Mouse (Mus musculus) C2C12 (cell line): ENCODE measurements around the gene Gm17455. TPM values are rescaled to one million over a fixed set of nuclear protein-coding genes. Genes with fewer than 3 reads are reported as not detected.

Experiments used
- H3K27me3 ChIP-seq: one replicate; pipeline ENCODE4 v1.6.1; 2011; ENCODE audit not compliant: control insufficient read depth, insufficient read depth, insufficient read length
- H3K36me3 ChIP-seq: one replicate; pipeline ENCODE4 v1.6.1; 2011; ENCODE audit not compliant: control insufficient read depth, insufficient read depth
- H3K4me3 ChIP-seq: one replicate; pipeline ENCODE4 v1.5.1; 2011; ENCODE audit warnings: mild to moderate bottlenecking, control low read depth; ENCODE audit not compliant: poor library complexity, insufficient read depth, severe bottlenecking
- H3K79me2 ChIP-seq: one replicate; pipeline ENCODE4 v1.6.1; 2011; ENCODE audit not compliant: control insufficient read depth, insufficient read depth
- H3K79me3 ChIP-seq: one replicate; pipeline ENCODE4 v1.6.1; 2011; ENCODE audit warnings: low read depth, control low read depth
- H3ac ChIP-seq: one replicate; pipeline ENCODE3; 2011; ENCODE audit warnings: low read depth; ENCODE audit not compliant: control insufficient read depth, insufficient read length
- CEBPB ChIP-seq: IDR thresholded peaks from one replicate; pipeline ENCODE4 v1.6.1; 2011; ENCODE audit warnings: low read depth, mild to moderate bottlenecking, control low read depth, moderate library complexity
- CTCF ChIP-seq: IDR thresholded peaks from one replicate; pipeline ENCODE4 v1.5.1; 2011; ENCODE audit not compliant: control insufficient read depth, insufficient read depth, insufficient read length
- FOSL1 ChIP-seq: IDR thresholded peaks from one replicate; pipeline ENCODE4 v1.8.0; 2011; ENCODE audit warnings: mild to moderate bottlenecking, low read length; ENCODE audit not compliant: poor library complexity, insufficient read depth, severe bottlenecking
- MAX ChIP-seq: IDR thresholded peaks from one replicate; pipeline ENCODE4 v1.6.1; 2011; ENCODE audit warnings: mild to moderate bottlenecking, control low read depth
- MYOD1 ChIP-seq: IDR thresholded peaks from one replicate; pipeline ENCODE4 v1.6.1; 2011; ENCODE audit warnings: low read depth; ENCODE audit not compliant: control insufficient read depth, insufficient read length
- MYOG ChIP-seq: IDR thresholded peaks from one replicate; pipeline ENCODE4 v1.6.1; 2011; ENCODE audit not compliant: control insufficient read depth, insufficient read length; ENCODE audit errors: extremely low read depth
- USF1 ChIP-seq: IDR thresholded peaks from one replicate; pipeline ENCODE4 v1.6.1; 2011; ENCODE audit warnings: low read depth, mild to moderate bottlenecking, control low read depth, moderate library complexity
- polyA plus RNA-seq: library from polyadenylated mRNA; unstranded; fragments of >200 nt; fragmentation: generic; extraction: Trizol; gene quantifications from one replicate; pipeline ENCODE4 v1.2.1, GENCODE M21; 2012; ENCODE audit warnings: missing spikeins

The Gm17455 gene
- polyA plus RNA-seq, 1 experiment, result not detected

DNA sequence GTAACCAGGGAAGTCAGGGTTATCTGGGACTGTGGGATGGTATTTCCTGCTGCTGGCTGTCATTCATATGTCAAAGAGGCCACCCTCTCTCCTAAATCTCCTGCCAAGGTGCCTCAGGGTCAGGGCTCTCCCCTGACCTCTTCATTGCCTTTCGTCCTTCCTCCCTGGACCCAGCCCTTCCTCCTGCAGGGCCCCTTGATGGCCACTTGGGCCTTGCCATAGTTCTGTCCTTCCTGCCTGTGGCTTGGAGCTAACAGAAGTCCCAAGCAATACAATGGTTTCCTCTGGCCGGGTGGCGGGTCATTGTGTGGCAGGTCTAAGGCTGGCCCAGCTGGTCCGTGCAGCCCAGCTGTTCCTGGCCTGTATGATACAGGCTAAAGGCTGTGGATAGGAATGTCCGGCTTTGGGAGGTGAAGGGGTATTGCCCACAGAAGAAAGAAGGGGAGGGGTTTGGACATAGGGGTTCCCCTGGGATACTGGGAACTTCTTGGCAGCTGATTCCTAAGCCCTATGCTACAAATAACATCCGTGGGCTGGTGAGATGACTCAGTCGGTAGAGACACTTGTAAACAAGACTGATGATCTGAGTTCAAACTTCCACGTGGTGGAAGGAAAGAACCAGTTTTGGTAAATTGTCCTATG is 25.5 kb upstream of the Gm17455 start:
- TF ChIP-seq FOSL1 (no peak), MYOD1 (peak; percentile 70), USF1 (no peak), MAX (peak; percentile 68)

DNA sequence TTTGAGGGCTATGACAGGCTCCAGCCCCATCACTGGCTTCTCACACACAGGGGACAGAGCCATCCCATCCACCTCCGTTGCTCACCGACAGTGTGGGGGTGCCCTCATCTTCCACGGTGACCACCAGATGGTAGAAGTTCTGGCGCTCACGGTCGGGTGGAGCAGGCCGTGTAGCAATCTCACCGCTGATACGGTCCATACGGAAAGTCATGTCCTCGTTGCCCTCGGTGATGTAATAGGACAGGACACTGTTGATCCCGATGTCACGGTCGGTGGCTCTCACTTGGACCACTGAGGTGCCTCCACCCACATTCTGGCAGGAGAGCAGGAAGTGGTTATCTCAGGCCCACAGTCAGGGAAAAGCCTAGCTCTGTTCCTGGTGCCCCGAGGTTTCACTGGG is 22.8 kb upstream of the Gm17455 start:
- no peak overlapping the region for H3K4me3 ChIP-seq

More for the DNA sequence above, 25.5 kb upstream of the Gm17455 start:
- Histone ChIP-seq H3K36me3 (no peaks in the 10 kb centered on the region), H3K79me2 (no peaks in the 10 kb centered on the region), H3K27me3 (no peaks in the 10 kb centered on the region), H3K79me3 (no peaks in the 10 kb centered on the region), H3K4me3 (no peak overlapping the region), H3ac (no peak overlapping the region)

DNA sequence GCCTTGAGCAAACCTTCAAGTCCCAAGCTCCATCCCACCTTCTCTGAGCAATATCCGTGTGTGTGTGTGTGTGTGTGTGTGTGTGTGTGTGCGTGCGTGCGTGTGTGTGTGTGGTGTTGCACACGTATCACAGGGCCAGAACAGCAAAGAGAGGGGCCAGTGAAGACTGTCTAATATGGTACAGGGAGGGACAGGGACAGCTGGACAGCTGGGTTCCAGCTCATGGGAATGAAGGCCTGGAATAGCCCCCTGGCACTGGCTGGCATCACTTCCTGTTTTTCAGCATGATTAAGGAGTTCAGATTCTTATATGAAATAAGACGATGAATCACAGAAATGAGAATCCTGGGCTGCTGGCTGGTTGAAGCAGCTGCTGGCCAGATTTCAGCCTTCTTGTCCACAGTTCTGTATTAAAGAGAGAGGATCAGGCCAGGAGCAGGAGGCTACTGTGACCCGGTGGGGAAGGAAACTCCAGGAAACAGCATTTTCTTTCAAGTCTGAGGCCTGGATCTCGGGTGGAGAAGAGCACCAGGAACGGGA is 20.0 kb upstream of the Gm17455 start:
- no peak for TF ChIP-seq MYOG
- no peak for TF ChIP-seq USF1
- TF ChIP-seq MYOD1, result peak; percentile 86
- H3K27me3 ChIP-seq, result no peaks in the 10 kb centered on the region

More for the DNA sequence above, 22.8 kb upstream of the Gm17455 start:
- no peak for TF ChIP-seq MYOG
- TF ChIP-seq CTCF, result no peak
- TF ChIP-seq MYOD1, result no peak
- Histone ChIP-seq H3K36me3 (no peaks in the 10 kb centered on the region), H3K79me3 (no peaks in the 10 kb centered on the region), H3ac (no peak overlapping the region), H3K79me2 (no peaks in the 10 kb centered on the region), H3K27me3 (no peaks in the 10 kb centered on the region)

DNA sequence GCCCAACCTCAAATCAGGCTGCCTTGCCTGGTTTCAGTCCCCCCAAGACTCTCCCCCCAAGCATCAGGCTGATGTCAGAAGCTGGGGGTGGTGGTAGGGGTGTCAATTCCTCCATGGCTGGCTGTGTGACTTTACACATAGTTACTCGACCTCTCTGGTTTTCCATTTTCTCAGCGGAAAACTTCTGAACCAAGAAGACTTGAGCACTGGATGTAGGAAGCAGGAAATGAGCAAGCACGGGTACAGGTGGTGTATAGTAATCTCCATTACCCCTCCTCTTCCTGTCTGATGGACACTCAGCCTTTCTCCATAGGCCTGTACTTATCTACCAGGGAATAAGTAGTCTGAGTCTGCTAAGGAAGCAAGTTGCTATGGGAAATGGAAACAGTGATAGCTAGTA is 19.3 kb upstream of the Gm17455 start:
- TF ChIP-seq CTCF (no peak), MYOG (no peak), FOSL1 (no peak), MAX (no peak), MYOD1 (no peak), USF1 (no peak), CEBPB (no peak)
- Histone ChIP-seq H3K27me3 (no peaks in the 10 kb centered on the region), H3K79me2 (no peaks in the 10 kb centered on the region), H3K4me3 (no peak overlapping the region), H3ac (no peak overlapping the region), H3K36me3 (no peaks in the 10 kb centered on the region), H3K79me3 (no peaks in the 10 kb centered on the region)

More for the DNA sequence above, 20.0 kb upstream of the Gm17455 start:
- H3ac ChIP-seq, result peak overlapping the region; percentile 15
- H3K4me3 ChIP-seq, result no peak overlapping the region
- no peaks in the 10 kb centered on the region for H3K36me3 ChIP-seq
- H3K79me2 ChIP-seq, result no peaks in the 10 kb centered on the region
- H3K79me3 ChIP-seq, result no peaks in the 10 kb centered on the region

DNA sequence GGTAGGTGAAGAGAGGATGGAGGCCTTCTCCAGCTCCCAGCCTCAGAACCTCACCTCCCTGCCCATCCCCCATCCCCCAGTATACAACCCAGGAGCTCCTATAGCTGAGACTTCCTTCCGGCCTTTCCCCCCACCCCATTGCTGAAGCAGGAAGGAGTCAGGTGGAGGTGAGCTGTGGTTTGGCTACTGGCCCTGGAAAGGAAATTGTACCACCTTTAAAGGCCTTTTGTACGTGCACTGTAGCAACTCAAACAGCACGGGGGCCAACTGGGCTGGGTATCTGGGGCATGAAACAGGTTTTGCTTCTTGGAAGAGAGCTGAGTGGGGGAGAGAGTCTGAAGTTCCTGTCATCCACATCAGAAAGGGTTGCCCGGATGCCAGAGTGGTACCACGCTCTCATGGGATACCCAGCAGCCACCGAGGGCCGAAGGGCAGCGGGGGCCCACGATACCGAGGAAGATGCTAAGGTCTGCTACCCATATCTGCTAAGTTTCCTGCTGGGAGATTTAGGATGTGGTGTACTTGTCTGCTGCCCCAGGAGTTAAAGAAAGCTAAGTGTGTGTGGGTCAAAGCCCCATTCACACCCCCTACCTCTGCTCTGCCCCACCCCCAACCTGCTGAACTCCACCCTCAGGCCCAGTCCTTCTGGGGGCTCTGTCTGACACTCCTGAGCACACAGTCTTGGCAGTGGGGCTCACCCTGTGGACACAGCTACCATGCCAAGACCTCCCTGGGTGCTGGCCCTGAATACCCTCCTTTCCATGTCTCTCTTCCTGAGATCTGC is 18.2 kb upstream of the Gm17455 start:
- H3K79me2 ChIP-seq, result no peaks in the 10 kb centered on the region
- no peak overlapping the region for H3K4me3 ChIP-seq
- H3ac ChIP-seq, result no peak overlapping the region
- no peaks in the 10 kb centered on the region for H3K36me3 ChIP-seq
- no peak for TF ChIP-seq FOSL1
- TF ChIP-seq MAX, result no peak
- no peak for TF ChIP-seq USF1
- no peak for TF ChIP-seq MYOG
- TF ChIP-seq MYOD1, result no peak
- TF ChIP-seq CTCF, result no peak
- TF ChIP-seq CEBPB, result no peak
- no peaks in the 10 kb centered on the region for H3K79me3 ChIP-seq
- no peaks in the 10 kb centered on the region for H3K27me3 ChIP-seq

DNA sequence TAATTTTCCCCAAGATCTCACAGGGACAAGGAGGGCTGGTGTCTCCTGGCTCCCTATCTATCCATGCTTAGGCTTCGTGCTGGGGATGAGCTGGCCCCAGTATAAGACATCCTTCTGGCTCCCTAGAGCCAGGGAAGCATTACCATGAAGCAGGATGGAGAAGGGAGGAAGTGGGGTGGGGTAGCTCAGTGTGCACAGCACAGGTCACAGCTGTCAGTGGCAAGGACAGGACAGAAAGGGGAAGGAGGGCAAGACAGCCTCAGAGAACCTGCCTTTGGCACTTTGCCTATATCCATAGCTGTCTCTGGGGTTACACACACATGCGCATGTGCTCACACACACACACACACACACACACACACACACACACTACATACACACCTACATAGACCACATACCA is 11.2 kb upstream of the Gm17455 start:
- H3ac ChIP-seq, result no peak overlapping the region
- H3K27me3 ChIP-seq, result no peaks in the 10 kb centered on the region
- no peak overlapping the region for H3K4me3 ChIP-seq
- no peaks in the 10 kb centered on the region for H3K79me3 ChIP-seq
- H3K79me2 ChIP-seq, result no peaks in the 10 kb centered on the region
- no peak for TF ChIP-seq USF1
- TF ChIP-seq MAX, result no peak
- no peak for TF ChIP-seq MYOD1
- TF ChIP-seq FOSL1, result no peak
- TF ChIP-seq CEBPB, result no peak
- TF ChIP-seq MYOG, result no peak
- TF ChIP-seq CTCF, result no peak
- H3K36me3 ChIP-seq, result no peaks in the 10 kb centered on the region
